Mouse (Mus musculus) thymus, adult 2 months (tissue): ENCODE data around the gene Uqcrc1. TPM values are rescaled to one million over a fixed set of nuclear protein-coding genes. Genes with fewer than 3 reads are reported as not detected.

Source experiments
- DNase-seq: peaks from one replicate; pipeline ENCODE4 v3.0.0; 2021
- H3K27ac ChIP-seq: fragments of 200-500 bp; 2 replicates; pipeline ENCODE4 v1.5.1; 2012; ENCODE audit warnings: low read length, control low read depth; ENCODE audit not compliant: control insufficient read depth, insufficient read depth
- H3K27me3 ChIP-seq: fragments of 200-500 bp; 2 replicates; pipeline ENCODE4 v1.6.1; 2012; ENCODE audit warnings: mild to moderate bottlenecking, low read length, moderate library complexity, mixed read lengths; ENCODE audit not compliant: control insufficient read depth, insufficient read depth
- H3K36me3 ChIP-seq: fragments of 200-500 bp; 2 replicates; pipeline ENCODE4 v1.6.1; 2012; ENCODE audit warnings: mild to moderate bottlenecking, low read length, moderate library complexity; ENCODE audit not compliant: control insufficient read depth, insufficient read depth
- H3K4me1 ChIP-seq: fragments of 200-500 bp; replicated peaks from 2 replicates; pipeline ENCODE4 v1.6.1; 2012; ENCODE audit warnings: low read length; ENCODE audit not compliant: control insufficient read depth, insufficient read depth
- H3K4me3 ChIP-seq: fragments of 200-500 bp; 2 replicates; pipeline ENCODE4 v1.5.1; 2012; ENCODE audit warnings: mild to moderate bottlenecking, low read length, control low read depth, moderate library complexity; ENCODE audit not compliant: control insufficient read depth, insufficient read depth
- CTCF ChIP-seq: fragments of 200-500 bp; IDR thresholded peaks from 2 replicates; pipeline ENCODE4 v1.5.1; 2012; ENCODE audit warnings: mild to moderate bottlenecking, control low read depth, low read length, moderate library complexity, borderline replicate concordance; ENCODE audit not compliant: control insufficient read depth, poor library complexity, insufficient read depth; ENCODE audit errors: extremely low read depth
- POLR2A ChIP-seq: fragments of 200-500 bp; IDR thresholded peaks from 2 replicates; pipeline ENCODE4 v1.6.1; 2012; ENCODE audit warnings: mild to moderate bottlenecking, low read length, control low read depth, moderate library complexity; ENCODE audit not compliant: control insufficient read depth, poor library complexity, insufficient read depth; ENCODE audit errors: extremely low read depth
- WGBS: fragments of 180-500 bp; shearing (Covaris S2); methylation state at CpG from one replicate; pipeline ENCODE4 v1.1.7; 2018; 5-methylcytosine and 5-hydroxymethylcytosine counted together
- polyA plus RNA-seq: library from polyadenylated mRNA; depleted of rRNA; stranded (reverse); fragments of >200 nt; gene quantifications from 2 replicates; pipeline ENCODE4 v1.2.3, GENCODE M21; 2012

Gene Uqcrc1
- polyA plus RNA-seq, 1 experiment, result 681 TPM

DNA sequence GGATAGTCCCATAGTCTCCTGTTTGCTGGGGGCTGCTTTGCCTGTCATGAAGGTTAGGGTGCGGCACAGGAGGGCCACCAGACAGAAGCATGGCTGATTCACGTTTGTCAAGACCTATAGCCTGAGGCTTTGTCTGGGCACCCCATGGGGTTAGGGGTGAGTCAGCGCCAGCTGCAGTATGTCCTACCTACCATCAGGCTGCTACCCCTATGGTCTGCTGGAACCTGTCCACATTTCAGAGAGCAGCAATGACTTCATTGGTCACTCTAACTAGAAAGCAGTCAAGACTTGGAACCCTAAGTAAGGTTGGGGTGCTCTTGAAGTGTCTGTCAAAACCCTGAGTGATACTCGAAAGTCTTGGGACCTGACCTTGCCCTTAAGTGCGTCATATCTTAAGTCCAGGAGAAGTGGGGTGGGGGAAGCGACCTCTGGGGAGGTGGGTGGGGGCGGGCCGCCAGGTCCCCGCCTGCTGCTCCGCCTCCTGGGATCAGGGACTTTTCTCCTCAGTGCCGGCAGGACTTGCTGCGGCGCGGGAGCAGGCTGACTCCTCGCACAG is 16.7 kb downstream of the Uqcrc1 start, which contains the start of gene Col7a1:
TSS of gene Col7a1 (plus strand) at position 506 of the 556 bp plus-strand sequence.
- Histone ChIP-seq H3K27ac (no peak within 1 kb of the TSS), H3K4me3 (no peak within 1 kb of the TSS), H3K4me1 (no peaks in the 10 kb centered on the region), H3K27me3 (no peaks in the 10 kb centered on the region; the same call in 1 of the 2 replicates), H3K36me3 (peaks cover 18% of the 10 kb centered on the region)
- DNase-seq, result no peak
- 31% methylated on average over 15 of the region's 15 CpGs for WGBS
- TF ChIP-seq CTCF (no peak), POLR2A (no peak)

DNA sequence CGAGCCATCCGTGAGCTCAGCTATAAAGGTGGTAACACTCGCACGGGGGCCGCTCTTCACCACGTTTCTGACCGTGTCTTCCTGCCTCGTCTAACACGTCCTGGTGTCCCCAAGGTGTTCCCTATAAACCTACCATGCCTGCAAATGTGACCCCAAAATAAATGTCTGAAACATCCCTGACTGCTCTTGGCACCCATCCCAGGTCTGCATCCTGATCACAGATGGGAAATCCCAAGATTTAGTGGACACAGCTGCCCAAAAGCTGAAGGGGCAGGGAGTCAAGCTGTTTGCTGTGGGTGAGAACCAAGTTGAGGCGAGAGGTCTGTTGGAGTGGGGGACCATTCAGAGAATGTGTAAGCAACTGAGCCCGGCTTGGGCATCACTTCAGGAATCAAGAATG is 18.8 kb downstream of the Uqcrc1 start:
- TF ChIP-seq POLR2A (no peak), CTCF (no peak)
- Histone ChIP-seq H3K36me3 (no peaks in the 10 kb centered on the region; the same call in 1 of the 2 replicates), H3K27ac (no peak overlapping the region), H3K4me3 (no peak overlapping the region), H3K27me3 (no peaks in the 10 kb centered on the region; the same call in 1 of the 2 replicates), H3K4me1 (no peaks in the 10 kb centered on the region)
- DNase-seq, result no peak
- 92% methylated on average over 11 of the region's 11 CpGs for WGBS

GRCm38 (mm10) chr9:108955846-108956245 is 19.4 kb downstream of the Uqcrc1 start:
- TF ChIP-seq POLR2A (no peak), CTCF (no peak)
- 91% methylated on average over 11 of the region's 11 CpGs for WGBS
- H3K4me1 ChIP-seq, result no peaks in the 10 kb centered on the region
- no peak overlapping the region for H3K27ac ChIP-seq
- no peaks in the 10 kb centered on the region for H3K36me3 ChIP-seq
- no peak for DNase-seq
- H3K27me3 ChIP-seq, result no peaks in the 10 kb centered on the region; the same call in 1 of the 2 replicates
- no peak overlapping the region for H3K4me3 ChIP-seq

DNA sequence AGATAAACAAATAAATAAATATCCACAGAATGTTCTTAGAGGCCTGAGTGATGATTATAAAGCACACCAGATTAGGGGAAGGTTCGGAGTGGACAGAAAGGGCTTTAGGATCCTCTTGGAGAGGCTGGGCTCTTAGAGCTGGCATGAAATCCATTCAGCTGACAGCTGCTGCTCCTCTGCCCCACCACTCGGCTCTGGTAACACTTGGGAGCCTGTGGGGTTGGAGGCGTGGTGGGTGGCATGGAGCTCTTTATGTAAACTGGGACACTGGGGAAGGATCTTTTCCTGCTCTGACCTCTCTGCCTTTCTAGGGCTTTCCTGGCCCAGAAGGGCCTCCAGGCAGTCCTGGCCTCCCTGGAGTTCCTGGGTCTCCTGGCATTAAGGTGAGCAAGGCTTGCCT is 27.1 kb downstream of the Uqcrc1 start:
- H3K4me3 ChIP-seq, result no peak overlapping the region
- H3K27me3 ChIP-seq, result no peaks in the 10 kb centered on the region
- no peak for TF ChIP-seq POLR2A
- no peak for TF ChIP-seq CTCF
- no peaks in the 10 kb centered on the region for H3K36me3 ChIP-seq
- WGBS, result 91% methylated on average over 3 of the region's 3 CpGs
- H3K4me1 ChIP-seq, result no peaks in the 10 kb centered on the region
- DNase-seq, result no peak
- H3K27ac ChIP-seq, result no peak overlapping the region

- no peaks in the 10 kb centered on the region for H3K4me1 ChIP-seq
- no peak overlapping the region for H3K4me3 ChIP-seq
- H3K27ac ChIP-seq, result no peak overlapping the region
- H3K27me3 ChIP-seq, result no peaks in the 10 kb centered on the region
- 76% methylated on average over 6 of the region's 6 CpGs for WGBS
- DNase-seq, result no peak
- no peaks in the 10 kb centered on the region for H3K36me3 ChIP-seq
- TF ChIP-seq POLR2A (no peak), CTCF (no peak)
Measured at GRCm38 (mm10) chr9:108964338-108964737, 27.9 kb downstream of the Uqcrc1 start.

DNA sequence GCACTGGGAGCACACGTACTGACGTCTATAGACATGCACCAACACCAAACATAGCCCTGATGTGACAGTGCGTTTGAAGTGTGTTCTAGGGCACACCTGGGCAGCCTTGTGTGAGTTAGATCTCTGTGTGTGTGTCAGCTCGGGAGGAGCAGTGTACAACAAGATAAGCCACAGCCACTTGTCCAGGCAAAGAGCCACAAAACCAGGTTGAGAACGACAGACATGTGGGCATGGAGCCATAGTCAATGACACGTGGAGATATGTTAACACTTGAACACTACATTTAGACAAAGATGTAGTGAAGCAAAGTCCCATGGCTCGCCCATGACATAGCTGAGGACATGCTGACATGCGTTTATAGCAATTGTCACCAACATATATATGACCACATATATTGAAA is 34.2 kb downstream of the Uqcrc1 start:
- H3K27me3 ChIP-seq, result no peaks in the 10 kb centered on the region
- H3K4me1 ChIP-seq, result no peaks in the 10 kb centered on the region
- WGBS, result 83% methylated on average over 8 of the region's 8 CpGs
- H3K27ac ChIP-seq, result no peak overlapping the region
- H3K36me3 ChIP-seq, result no peaks in the 10 kb centered on the region
- no peak for DNase-seq
- no peak for TF ChIP-seq CTCF
- TF ChIP-seq POLR2A, result no peak
- no peak overlapping the region for H3K4me3 ChIP-seq

- no peaks in the 10 kb centered on the region for H3K27me3 ChIP-seq
- WGBS, result 61% methylated on average over 9 of the region's 9 CpGs
- no peak overlapping the region for H3K27ac ChIP-seq
- no peak for TF ChIP-seq POLR2A
- no peak for TF ChIP-seq CTCF
- H3K4me3 ChIP-seq, result no peak overlapping the region
- H3K4me1 ChIP-seq, result no peaks in the 10 kb centered on the region
- DNase-seq, result no peak
- H3K36me3 ChIP-seq, result no peaks in the 10 kb centered on the region
Measured at GRCm38 (mm10) chr9:108976483-108976882, 40.0 kb downstream of the Uqcrc1 start.
